Mouse (Mus musculus): ENCODE results near the gene Glb1l2. TPM values are rescaled to one million over a fixed set of nuclear protein-coding genes. Genes with fewer than 3 reads are reported as not detected.

The Glb1l2 gene
- polyA plus RNA-seq, 1 experiment from 2014 or later = 3.5 TPM

- WGBS = 60% methylated on average over 4 of the region's 4 CpGs
- no peak overlapping the region for H3K27ac ChIP-seq (ENCODE audit: low read depth, low read length)
- no peak for ATAC-seq
These were observed 59.1 kb downstream of the Glb1l2 start for GRCm38 (mm10) chr9:26747121-26747520.

GRCm38 (mm10) chr9:26742817-26743216, 63.5 kb downstream of the Glb1l2 start:
- Histone ChIP-seq H3K4me3 (ENCODE audit: low read length) (no peak overlapping the region), H3K36me3 (ENCODE audit: control insufficient read depth, insufficient read depth, low read length) (0 out of 2 replicates have a peak, but pooled peaks cover 3% of the 10 kb centered on the region), H3K27me3 (replicated peaks; ENCODE audit: control insufficient read depth, insufficient read depth, low read length) (no peaks in the 10 kb centered on the region), H3K27ac (ENCODE audit: low read depth, low read length) (no peak overlapping the region), H3K4me2 (ENCODE audit: low read length) (no peak overlapping the region), H3K4me1 (ENCODE audit: control insufficient read depth, insufficient read depth, low read depth, low read length) (peaks cover 8% of the 10 kb centered on the region), H3K9ac (ENCODE audit: low read depth, low read length) (no peak overlapping the region), H3K9me3 (ENCODE audit: control insufficient read depth, low read length) (no peaks in the 10 kb centered on the region)
- ATAC-seq = peak; percentile 63
- WGBS = 70% methylated on average over 3 of the region's 3 CpGs

More at GRCm38 (mm10) chr9:26747121-26747520, 59.1 kb downstream of the Glb1l2 start:
- H3K27me3 ChIP-seq (replicated peaks; ENCODE audit: control insufficient read depth, insufficient read depth, low read length) = no peaks in the 10 kb centered on the region
- H3K9ac ChIP-seq (ENCODE audit: low read depth, low read length) = no peak overlapping the region
- H3K4me3 ChIP-seq (ENCODE audit: low read length) = no peak overlapping the region
- no peaks in the 10 kb centered on the region for H3K9me3 ChIP-seq (ENCODE audit: control insufficient read depth, low read length)
- H3K36me3 ChIP-seq (ENCODE audit: control insufficient read depth, insufficient read depth, low read length) = peaks cover 6% of the 10 kb centered on the region; the same call in 1 of the 2 replicates
- no peak overlapping the region for H3K4me2 ChIP-seq (ENCODE audit: low read length)
- H3K4me1 ChIP-seq (ENCODE audit: control insufficient read depth, insufficient read depth, low read depth, low read length) = no peaks in the 10 kb centered on the region; the same call in 1 of the 2 replicates

GRCm38 (mm10) chr9:26737116-26737515, 69.2 kb downstream of the Glb1l2 start:
- Histone ChIP-seq H3K9me3 (ENCODE audit: control insufficient read depth, low read length) (no peaks in the 10 kb centered on the region), H3K27me3 (replicated peaks; ENCODE audit: control insufficient read depth, insufficient read depth, low read length) (no peaks in the 10 kb centered on the region), H3K4me2 (ENCODE audit: low read length) (peak overlapping the region; percentile 78), H3K36me3 (ENCODE audit: control insufficient read depth, insufficient read depth, low read length) (0 out of 2 replicates have a peak, but pooled peaks cover 3% of the 10 kb centered on the region), H3K27ac (ENCODE audit: low read depth, low read length) (no peak overlapping the region), H3K9ac (ENCODE audit: low read depth, low read length) (no peak overlapping the region), H3K4me3 (ENCODE audit: low read length) (peak overlapping the region; percentile 22), H3K4me1 (ENCODE audit: control insufficient read depth, insufficient read depth, low read depth, low read length) (peaks cover 28% of the 10 kb centered on the region)
- WGBS = 33% methylated on average over 5 of the region's 5 CpGs
- no peak for ATAC-seq

GRCm38 (mm10) chr9:26733986-26734385, 72.3 kb downstream of the Glb1l2 start:
- Histone ChIP-seq H3K36me3 (ENCODE audit: control insufficient read depth, insufficient read depth, low read length) (no peaks in the 10 kb centered on the region), H3K27me3 (replicated peaks; ENCODE audit: control insufficient read depth, insufficient read depth, low read length) (no peaks in the 10 kb centered on the region), H3K27ac (ENCODE audit: low read depth, low read length) (peak overlapping the region; percentile 95), H3K4me3 (ENCODE audit: low read length) (peak overlapping the region; percentile 93), H3K9me3 (ENCODE audit: control insufficient read depth, low read length) (no peaks in the 10 kb centered on the region), H3K4me1 (ENCODE audit: control insufficient read depth, insufficient read depth, low read depth, low read length) (peaks cover 28% of the 10 kb centered on the region), H3K4me2 (ENCODE audit: low read length) (peak overlapping the region; percentile 78), H3K9ac (ENCODE audit: low read depth, low read length) (peak overlapping the region; percentile 98)
- ATAC-seq = peak; percentile 60
- WGBS = under 1% methylated on average over 31 of the region's 37 CpGs

GRCm38 (mm10) chr9:26733206-26733891, 72.9 kb downstream of the Glb1l2 start, which contains the start of gene B3gat1:
B3gat1 (plus strand) TSS chr9:26733728.
- Histone ChIP-seq H3K27me3 (replicated peaks; ENCODE audit: control insufficient read depth, insufficient read depth, low read length) (no peaks in the 10 kb centered on the region), H3K4me1 (ENCODE audit: control insufficient read depth, insufficient read depth, low read depth, low read length) (peaks cover 26% of the 10 kb centered on the region), H3K4me2 (ENCODE audit: low read length) (peak within 1 kb of the TSS; percentile 78), H3K4me3 (ENCODE audit: low read length) (peak within 1 kb of the TSS; percentile 93), H3K9ac (ENCODE audit: low read depth, low read length) (peak within 1 kb of the TSS; percentile 98), H3K9me3 (ENCODE audit: control insufficient read depth, low read length) (no peaks in the 10 kb centered on the region), H3K27ac (ENCODE audit: low read depth, low read length) (peak within 1 kb of the TSS; percentile 95), H3K36me3 (ENCODE audit: control insufficient read depth, insufficient read depth, low read length) (no peaks in the 10 kb centered on the region)
- ATAC-seq = peak; percentile 92
- 1% methylated on average over 42 of the region's 65 CpGs for WGBS

- no peak overlapping the region for H3K27ac ChIP-seq (ENCODE audit: low read depth, low read length)
- 59% methylated on average over 2 of the region's 2 CpGs for WGBS
- no peak overlapping the region for H3K4me2 ChIP-seq (ENCODE audit: low read length)
- peaks cover 3% of the 10 kb centered on the region for H3K4me1 ChIP-seq (ENCODE audit: control insufficient read depth, insufficient read depth, low read depth, low read length)
- ATAC-seq = no peak
- no peaks in the 10 kb centered on the region for H3K9me3 ChIP-seq (ENCODE audit: control insufficient read depth, low read length)
- no peaks in the 10 kb centered on the region for H3K27me3 ChIP-seq (replicated peaks; ENCODE audit: control insufficient read depth, insufficient read depth, low read length)
- no peak overlapping the region for H3K9ac ChIP-seq (ENCODE audit: low read depth, low read length)
- H3K4me3 ChIP-seq (ENCODE audit: low read length) = no peak overlapping the region
- H3K36me3 ChIP-seq (ENCODE audit: control insufficient read depth, insufficient read depth, low read length) = no peaks in the 10 kb centered on the region
These were observed 77.7 kb downstream of the Glb1l2 start for GRCm38 (mm10) chr9:26728556-26728955.

- no peak overlapping the region for H3K4me2 ChIP-seq (ENCODE audit: low read length)
- 59% methylated on average over 2 of the region's 2 CpGs for WGBS
- H3K36me3 ChIP-seq (ENCODE audit: control insufficient read depth, insufficient read depth, low read length) = no peaks in the 10 kb centered on the region
- H3K27ac ChIP-seq (ENCODE audit: low read depth, low read length) = no peak overlapping the region
- no peaks in the 10 kb centered on the region for H3K9me3 ChIP-seq (ENCODE audit: control insufficient read depth, low read length)
- no peaks in the 10 kb centered on the region for H3K27me3 ChIP-seq (replicated peaks; ENCODE audit: control insufficient read depth, insufficient read depth, low read length)
- no peaks in the 10 kb centered on the region for H3K4me1 ChIP-seq (ENCODE audit: control insufficient read depth, insufficient read depth, low read depth, low read length)
- no peak overlapping the region for H3K4me3 ChIP-seq (ENCODE audit: low read length)
- no peak overlapping the region for H3K9ac ChIP-seq (ENCODE audit: low read depth, low read length)
- no peak for ATAC-seq
These were observed 78.8 kb downstream of the Glb1l2 start for GRCm38 (mm10) chr9:26727445-26727844.

- H3K9ac ChIP-seq (ENCODE audit: low read depth, low read length) = no peak overlapping the region
- no peaks in the 10 kb centered on the region for H3K36me3 ChIP-seq (ENCODE audit: control insufficient read depth, insufficient read depth, low read length)
- WGBS = 73% methylated on average over 3 of the region's 3 CpGs
- H3K9me3 ChIP-seq (ENCODE audit: control insufficient read depth, low read length) = no peaks in the 10 kb centered on the region
- no peak overlapping the region for H3K4me2 ChIP-seq (ENCODE audit: low read length)
- no peak overlapping the region for H3K27ac ChIP-seq (ENCODE audit: low read depth, low read length)
- no peak overlapping the region for H3K4me3 ChIP-seq (ENCODE audit: low read length)
- H3K27me3 ChIP-seq (replicated peaks; ENCODE audit: control insufficient read depth, insufficient read depth, low read length) = no peaks in the 10 kb centered on the region
- H3K4me1 ChIP-seq (ENCODE audit: control insufficient read depth, insufficient read depth, low read depth, low read length) = no peaks in the 10 kb centered on the region
- ATAC-seq = no peak
These were observed 80.6 kb downstream of the Glb1l2 start for GRCm38 (mm10) chr9:26725709-26726108.

- Histone ChIP-seq H3K27me3 (replicated peaks; ENCODE audit: control insufficient read depth, insufficient read depth, low read length) (no peaks in the 10 kb centered on the region), H3K9me3 (ENCODE audit: control insufficient read depth, low read length) (no peaks in the 10 kb centered on the region), H3K4me1 (ENCODE audit: control insufficient read depth, insufficient read depth, low read depth, low read length) (peaks cover 4% of the 10 kb centered on the region; the same call in 1 of the 2 replicates), H3K9ac (ENCODE audit: low read depth, low read length) (no peak overlapping the region), H3K4me3 (ENCODE audit: low read length) (no peak overlapping the region), H3K27ac (ENCODE audit: low read depth, low read length) (no peak overlapping the region), H3K4me2 (ENCODE audit: low read length) (no peak overlapping the region), H3K36me3 (ENCODE audit: control insufficient read depth, insufficient read depth, low read length) (no peaks in the 10 kb centered on the region)
- 61% methylated on average over 7 of the region's 7 CpGs for WGBS
- ATAC-seq = peak; percentile 75
These were observed 84.5 kb downstream of the Glb1l2 start for GRCm38 (mm10) chr9:26721771-26722170.
